Mouse (Mus musculus) Patski (cell line): ENCODE measurements around the gene Arl2. TPM values are rescaled to one million over a fixed set of nuclear protein-coding genes. Genes with fewer than 3 reads are reported as not detected.

Experiments used
- ATAC-seq: fragments of 100-300 bp; one replicate; pipeline ENCODE4 v1.8.0; 2021
- CTCF ChIA-PET: fragments of 350-600 bp; sonication (Branson Sonifier 250); formaldehyde crosslinking; loops from one replicate; lab custom pipeline; 2022; ENCODE audit warnings: inconsistent platforms; lab: Charles Lee
- POLR2A ChIA-PET: fragments of 350-600 bp; sonication (Branson Sonifier 250); formaldehyde crosslinking; loops from one replicate; lab custom pipeline; 2022; ENCODE audit warnings: antibody characterized with exemption, inconsistent platforms; lab: Charles Lee
- DNase-seq: peaks from one replicate; pipeline ENCODE4 v3.0.0-alpha.2; 2011; ENCODE audit warnings: low read depth, low spot score
- H3K27me3 ChIP-seq: fragments of 371-371 bp; one replicate; pipeline ENCODE4 v1.5.1; 2021
- CTCF ChIP-seq: fragments of 100-300 bp; IDR thresholded peaks from one replicate; pipeline ENCODE4 v1.5.1; 2021
- in situ Hi-C: fragments of 300-500 bp; cut with MboI; formaldehyde crosslinking; loops from 3 replicates; pipeline ENCODE4 v1.11.1; 2018; ENCODE audit warnings: low pct_unique_long_range_greater_than_20kb, mixed read lengths
- polyA plus RNA-seq: library from polyadenylated mRNA; unstranded; gene quantifications from one replicate; pipeline ENCODE4 v1.2.3, GENCODE M21; 2021

The Arl2 gene
- polyA plus RNA-seq, 1 experiment from 2014 or later = 122 TPM

DNA sequence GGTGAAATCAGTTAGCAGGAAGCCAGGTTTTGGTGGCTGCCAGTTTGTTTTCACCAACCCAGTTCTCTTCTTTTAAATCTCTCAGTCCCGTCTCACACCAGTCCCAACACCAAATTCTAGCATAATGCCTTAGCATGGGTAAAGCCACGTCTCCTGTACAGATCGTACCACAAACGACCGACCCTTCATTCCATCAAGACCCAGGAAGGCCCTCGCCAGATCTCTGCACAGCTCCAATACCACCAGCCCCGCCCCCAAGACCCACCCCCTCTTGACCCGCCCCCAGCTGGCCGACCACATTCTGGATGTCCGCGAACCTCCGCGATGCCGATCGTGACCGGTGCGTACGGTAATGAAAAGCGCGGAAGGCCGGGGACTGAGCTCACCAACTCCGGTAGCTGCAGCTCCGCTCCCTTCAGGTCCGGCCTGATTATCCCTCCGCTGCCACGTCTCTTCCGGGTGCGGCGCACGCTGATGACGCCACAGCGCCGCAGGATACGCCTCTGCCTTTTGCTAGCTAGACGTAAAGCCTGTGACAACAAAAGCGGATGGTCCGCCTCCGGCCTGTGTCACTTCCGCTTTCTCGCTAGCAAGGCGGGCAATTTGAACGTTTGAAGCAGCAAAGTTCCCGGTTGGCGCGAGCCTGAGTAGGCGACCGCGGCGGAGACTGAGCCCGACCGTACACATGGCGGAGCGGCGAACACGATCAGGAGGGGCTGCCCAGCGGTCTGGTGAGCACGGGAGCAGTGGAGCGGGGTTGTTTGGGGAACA, 56.7 kb downstream of the Arl2 start, which contains the start of the genes Zfpl1 and Cdca5:
TSS of gene Zfpl1 (minus strand) at position 479 of the 771 bp plus-strand sequence.
TSS of gene Cdca5 (plus strand) at position 506 of the 771 bp plus-strand sequence.
- no peaks in the 10 kb centered on the region for H3K27me3 ChIP-seq
- POLR2A ChIA-PET = interaction anchor here (0.7 kb wide), 1 partner anchor 28 kb away, joined by 3 read pairs; no protein-coding TSS in a partner anchor
- ATAC-seq (peak; percentile 44), DNase-seq (peak; percentile 83)
- no peak for TF ChIP-seq CTCF
- CTCF ChIA-PET = interaction anchor here (1.5 kb wide), 1 partner anchor 18 kb away, joined by 5 read pairs; no protein-coding TSS in a partner anchor
- in situ Hi-C loops = no loop called here

Other genes starting within 250 kb of the Arl2 start
- 1.2 TPM for gene Tigd3, start 247.4 kb downstream of the Arl2 start, polyA plus RNA-seq
- 94.5 TPM for gene Dpf2, start 228.5 kb downstream of the Arl2 start, polyA plus RNA-seq
- gene Cdc42ep2, start 216.7 kb downstream of the Arl2 start, polyA plus RNA-seq = 6.5 TPM
- gene Pola2, start 177.3 kb downstream of the Arl2 start, polyA plus RNA-seq = 24.0 TPM
- not detected for gene Slc22a20, start 155.4 kb downstream of the Arl2 start, polyA plus RNA-seq
- 70.4 TPM for gene Capn1, start 125.7 kb downstream of the Arl2 start, polyA plus RNA-seq
- 55.2 TPM for gene Syvn1, start 95.0 kb downstream of the Arl2 start, polyA plus RNA-seq
- gene Mrpl49, start 83.8 kb downstream of the Arl2 start, polyA plus RNA-seq = 68.9 TPM
- gene Fau, start 83.7 kb downstream of the Arl2 start, polyA plus RNA-seq = 1,123 TPM
- gene Znhit2, start 80.4 kb downstream of the Arl2 start, polyA plus RNA-seq = 38.3 TPM
- 21.5 TPM for gene Tm7sf2, start 73.2 kb downstream of the Arl2 start, polyA plus RNA-seq
- 63.3 TPM for gene Vps51, start 64.3 kb downstream of the Arl2 start, polyA plus RNA-seq
- gene Tmem262, start 61.5 kb downstream of the Arl2 start, polyA plus RNA-seq = 0.15 TPM
- 0.83 TPM for gene Gm28374, start 59.3 kb downstream of the Arl2 start, polyA plus RNA-seq
- 59.4 TPM for gene Zfpl1, start 56.6 kb downstream of the Arl2 start, polyA plus RNA-seq
- 16.4 TPM for gene Cdca5, start 56.6 kb downstream of the Arl2 start, polyA plus RNA-seq
- 0.33 TPM for gene AC131692.1, start 47.1 kb downstream of the Arl2 start, polyA plus RNA-seq
- gene Naaladl1, start 35.8 kb downstream of the Arl2 start, polyA plus RNA-seq = 0.54 TPM
- 17.0 TPM for gene Sac3d1, start 22.9 kb downstream of the Arl2 start, polyA plus RNA-seq
- gene Snx15, start 13.2 kb downstream of the Arl2 start, polyA plus RNA-seq = 40.4 TPM
- gene Batf2, start 565 bp downstream of the Arl2 start, polyA plus RNA-seq = 0.08 TPM
- gene Majin, start 42.8 kb upstream of the Arl2 start, polyA plus RNA-seq = not detected
- 0.26 TPM for gene Gpha2, start 84.8 kb upstream of the Arl2 start, polyA plus RNA-seq
- gene Ppp2r5b, start 94.3 kb upstream of the Arl2 start, polyA plus RNA-seq = 172 TPM
- gene Atg2a, start 100.1 kb upstream of the Arl2 start, polyA plus RNA-seq = 32.5 TPM
- gene Ehd1, start 135.2 kb upstream of the Arl2 start, polyA plus RNA-seq = 88.7 TPM
- gene Cdc42bpg, start 164.9 kb upstream of the Arl2 start, polyA plus RNA-seq = 41.2 TPM
- 63.2 TPM for gene Men1, start 193.4 kb upstream of the Arl2 start, polyA plus RNA-seq
- 45.6 TPM for gene Map4k2, start 199.6 kb upstream of the Arl2 start, polyA plus RNA-seq
- 186 TPM for gene Sf1, start 222.1 kb upstream of the Arl2 start, polyA plus RNA-seq
- gene Pygm, start 242.9 kb upstream of the Arl2 start, polyA plus RNA-seq = 1.0 TPM